Mouse (Mus musculus) Patski (cell line): ENCODE measurements around the gene Il1a. TPM values are rescaled to one million over a fixed set of nuclear protein-coding genes. Genes with fewer than 3 reads are reported as not detected.

ENCODE experiments used
- ATAC-seq: fragments of 100-300 bp; one replicate; pipeline ENCODE4 v1.8.0; 2021
- CTCF ChIA-PET: fragments of 350-600 bp; sonication (Branson Sonifier 250); formaldehyde crosslinking; loops from one replicate; lab custom pipeline; 2022; ENCODE audit warnings: inconsistent platforms; lab: Charles Lee
- POLR2A ChIA-PET: fragments of 350-600 bp; sonication (Branson Sonifier 250); formaldehyde crosslinking; loops from one replicate; lab custom pipeline; 2022; ENCODE audit warnings: antibody characterized with exemption, inconsistent platforms; lab: Charles Lee
- DNase-seq: peaks from one replicate; pipeline ENCODE4 v3.0.0-alpha.2; 2011; ENCODE audit warnings: low read depth, low spot score
- H3K27me3 ChIP-seq: fragments of 371-371 bp; one replicate; pipeline ENCODE4 v1.5.1; 2021
- CTCF ChIP-seq: fragments of 100-300 bp; IDR thresholded peaks from one replicate; pipeline ENCODE4 v1.5.1; 2021
- in situ Hi-C: fragments of 300-500 bp; cut with MboI; formaldehyde crosslinking; loops from 3 replicates; pipeline ENCODE4 v1.11.1; 2018; ENCODE audit warnings: low pct_unique_long_range_greater_than_20kb, mixed read lengths
- polyA plus RNA-seq: library from polyadenylated mRNA; unstranded; gene quantifications from one replicate; pipeline ENCODE4 v1.2.3, GENCODE M21; 2021

The Il1a gene
- polyA plus RNA-seq, 1 experiment from 2014 or later: 0.14 TPM

DNA sequence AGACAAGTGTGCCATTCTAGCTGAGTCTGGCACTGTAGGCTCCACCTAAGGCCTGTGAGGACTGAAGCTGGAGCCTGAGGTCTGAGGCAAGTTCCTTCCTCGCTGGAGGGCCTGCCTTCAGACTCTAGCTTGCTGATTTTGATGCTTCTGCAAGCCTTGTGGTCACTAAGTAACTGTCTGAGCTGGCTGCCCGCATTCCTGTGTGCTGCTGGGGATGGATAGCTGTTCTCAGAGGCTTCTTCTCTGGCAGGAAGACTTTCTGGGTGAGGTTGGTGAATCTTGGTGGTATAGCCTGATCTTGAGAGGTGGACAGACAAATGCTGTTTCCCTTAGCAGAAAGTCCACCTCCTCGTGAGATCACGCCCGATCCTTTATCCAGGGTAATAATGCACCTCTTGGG lies 42.0 kb downstream of the Il1a start:
- no peaks in the 10 kb centered on the region for H3K27me3 ChIP-seq
- DNase-seq (no peak), ATAC-seq (no peak)
- ChIA-PET CTCF (interaction anchor here (2.3 kb wide), 1 partner anchor 9 kb away, joined by 9 read pairs; no protein-coding TSS in a partner anchor), POLR2A (no interaction called here)
- in situ Hi-C loops: loop anchor here (25.0 kb wide), 1 partner anchor 405 kb away; the partner anchor contains the start of gene Fbln7
- TF ChIP-seq CTCF: no peak

- DNase-seq: no peak
- in situ Hi-C loops: loop anchor here (25.0 kb wide), 1 partner anchor 403 kb away; the partner anchor contains the start of gene Fbln7
- CTCF ChIA-PET: no interaction called here
- TF ChIP-seq CTCF: no peak
- no peaks in the 10 kb centered on the region for H3K27me3 ChIP-seq
- POLR2A ChIA-PET: no interaction called here
- no peak for ATAC-seq
These were observed 44.5 kb downstream of the Il1a start for GRCm38 (mm10) chr2:129265316-129265715.

GRCm38 (mm10) chr2:129263073-129263472 lies 46.7 kb downstream of the Il1a start:
- ChIA-PET POLR2A (interaction anchor here (0.6 to 1.5 kb wide), 2 partner anchors 65 to 80 kb away, joined by 3 read pairs; no protein-coding TSS in a partner anchor), CTCF (no interaction called here)
- ATAC-seq (no peak), DNase-seq (no peak)
- no peaks in the 10 kb centered on the region for H3K27me3 ChIP-seq
- in situ Hi-C loops: loop anchor here (25.0 kb wide), 1 partner anchor 401 kb away; the partner anchor contains the start of gene Fbln7
- TF ChIP-seq CTCF: no peak

GRCm38 (mm10) chr2:129261151-129261794 lies 48.5 kb downstream of the Il1a start:
- TF ChIP-seq CTCF: no peak
- DNase-seq (no peak), ATAC-seq (no peak)
- POLR2A ChIA-PET: interaction anchor here (0.6 to 1.5 kb wide), 2 partner anchors 63 to 1066 kb away, joined by 3 read pairs; no protein-coding TSS in a partner anchor
- in situ Hi-C loops: loop anchor here (25.0 kb wide), 1 partner anchor 399 kb away; the partner anchor contains the start of gene Fbln7
- no peaks in the 10 kb centered on the region for H3K27me3 ChIP-seq
- CTCF ChIA-PET: interaction anchor here (1.5 kb wide), 1 partner anchor 147 kb away, joined by 3 read pairs; no protein-coding TSS in a partner anchor

DNA sequence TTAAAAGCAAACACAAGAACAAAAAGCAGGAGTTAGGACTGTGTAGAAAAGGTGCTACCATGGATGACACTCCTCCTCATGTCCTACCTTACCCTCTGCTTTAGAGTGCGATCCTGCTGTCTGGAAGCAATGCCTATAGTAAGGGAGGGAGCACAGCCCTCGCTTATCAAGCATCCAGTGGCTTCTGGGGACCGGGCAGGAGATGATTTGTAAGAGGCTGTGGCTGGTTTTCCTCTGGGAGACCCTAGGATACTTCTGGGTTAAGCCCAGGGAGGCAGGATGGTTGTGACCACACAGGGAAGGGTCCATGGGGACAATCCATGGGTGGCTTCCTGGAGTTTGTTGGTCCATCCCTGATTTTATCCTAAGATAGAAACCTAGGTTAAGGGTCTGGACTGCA lies 49.1 kb downstream of the Il1a start:
- no peak for ATAC-seq
- DNase-seq: no peak
- ChIA-PET CTCF (interaction anchor here (1.5 kb wide), 1 partner anchor 148 kb away, joined by 3 read pairs; no protein-coding TSS in a partner anchor), POLR2A (interaction anchor here (0.6 kb wide), 1 partner anchor 1066 kb away, joined by 3 read pairs; no protein-coding TSS in a partner anchor)
- TF ChIP-seq CTCF: no peak
- no peaks in the 10 kb centered on the region for H3K27me3 ChIP-seq
- in situ Hi-C loops: loop anchor here (25.0 kb wide), 1 partner anchor 398 kb away; the partner anchor contains the start of gene Fbln7

DNA sequence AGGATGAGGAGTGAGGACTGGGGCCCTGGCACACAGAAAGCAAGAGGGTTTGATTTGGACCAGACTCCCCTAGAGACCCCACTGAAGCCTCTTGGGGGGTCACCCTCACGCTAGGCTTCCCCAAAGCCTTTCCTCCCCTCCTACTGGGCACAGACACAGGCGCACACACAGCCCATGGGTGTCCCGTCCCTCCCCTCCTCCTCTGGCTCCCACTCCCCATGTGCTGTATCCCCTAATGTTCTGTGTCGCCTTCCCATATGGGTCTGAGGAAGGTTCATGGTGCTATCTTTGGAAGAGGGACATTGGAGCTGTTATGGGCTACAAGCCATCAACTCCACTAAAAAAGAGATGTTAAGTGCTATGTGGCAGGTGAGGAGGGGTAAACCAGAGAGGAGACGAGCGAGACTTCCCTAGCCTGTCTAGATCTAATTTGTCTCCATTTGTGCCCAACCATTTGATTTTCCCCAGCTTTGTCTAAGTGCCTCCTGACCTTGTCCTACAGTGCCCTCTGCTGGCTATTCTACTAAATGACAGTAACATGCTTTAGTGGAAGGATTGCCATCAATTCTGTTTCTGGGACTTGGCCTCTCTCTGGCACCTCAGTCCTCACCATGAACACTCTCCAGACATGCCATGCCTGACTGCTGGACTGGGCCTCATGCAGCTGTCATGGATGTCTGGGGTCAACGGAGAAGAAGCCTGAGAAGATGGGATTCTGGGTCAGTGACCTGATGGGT lies 51.1 kb downstream of the Il1a start:
- in situ Hi-C loops: loop anchor here (5.0 to 25.0 kb wide), 4 partner anchors 46 to 396 kb away; partner anchors contain the start of gene Fbln7
- peak; percentile 64 for DNase-seq
- ChIA-PET CTCF (interaction anchor here (0.8 to 4.2 kb wide), 14 partner anchors 10 to 311 kb away, joined by 3 to 35 read pairs (median 4); no protein-coding TSS in a partner anchor), POLR2A (interaction anchor here (1.0 kb wide), 1 partner anchor 9 kb away, joined by 3 read pairs; no protein-coding TSS in a partner anchor)
- H3K27me3 ChIP-seq: no peaks in the 10 kb centered on the region
- ATAC-seq: peak; percentile 63
- peak; percentile 87 for TF ChIP-seq CTCF

GRCm38 (mm10) chr2:129258056-129258455 lies 51.7 kb downstream of the Il1a start:
- no peaks in the 10 kb centered on the region for H3K27me3 ChIP-seq
- ATAC-seq: no peak
- CTCF ChIA-PET: interaction anchor here (0.9 to 4.2 kb wide), 14 partner anchors 11 to 310 kb away, joined by 3 to 35 read pairs (median 4); no protein-coding TSS in a partner anchor
- TF ChIP-seq CTCF: no peak
- POLR2A ChIA-PET: interaction anchor here (1.0 kb wide), 1 partner anchor 8 kb away, joined by 3 read pairs; no protein-coding TSS in a partner anchor
- no peak for DNase-seq
- in situ Hi-C loops: loop anchor here (5.0 to 25.0 kb wide), 4 partner anchors 46 to 396 kb away; partner anchors contain the start of gene Fbln7

DNA sequence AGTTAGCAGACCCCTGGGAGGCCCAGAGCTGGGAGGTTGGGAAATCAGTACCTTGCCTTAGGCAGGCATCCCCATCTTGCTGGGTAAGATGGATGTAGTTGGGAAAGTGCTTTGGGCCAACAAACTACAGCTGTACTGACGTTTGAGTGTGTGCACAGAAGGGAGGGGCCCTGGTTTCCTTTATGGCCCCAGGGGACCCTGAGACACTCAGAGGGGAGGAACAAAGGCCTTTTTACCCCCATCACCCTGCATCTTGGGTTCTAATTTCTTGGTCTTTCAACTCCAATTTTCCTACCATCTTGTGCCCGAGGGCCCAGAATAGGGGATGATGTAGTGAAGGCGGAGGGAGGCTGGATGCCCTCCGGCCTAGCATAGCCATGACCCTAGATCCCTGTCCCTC lies 53.8 kb downstream of the Il1a start:
- ATAC-seq (no peak), DNase-seq (no peak)
- CTCF ChIA-PET: interaction anchor here (1.0 to 4.2 kb wide), 2 partner anchors 14 to 80 kb away, joined by 3 to 35 read pairs; no protein-coding TSS in a partner anchor
- POLR2A ChIA-PET: interaction anchor here (0.7 kb wide), 1 partner anchor 76 kb away, joined by 3 read pairs; no protein-coding TSS in a partner anchor
- no peak for TF ChIP-seq CTCF
- in situ Hi-C loops: loop anchor here (5.0 to 25.0 kb wide), 4 partner anchors 44 to 394 kb away; partner anchors contain the start of gene Fbln7
- no peaks in the 10 kb centered on the region for H3K27me3 ChIP-seq

DNA sequence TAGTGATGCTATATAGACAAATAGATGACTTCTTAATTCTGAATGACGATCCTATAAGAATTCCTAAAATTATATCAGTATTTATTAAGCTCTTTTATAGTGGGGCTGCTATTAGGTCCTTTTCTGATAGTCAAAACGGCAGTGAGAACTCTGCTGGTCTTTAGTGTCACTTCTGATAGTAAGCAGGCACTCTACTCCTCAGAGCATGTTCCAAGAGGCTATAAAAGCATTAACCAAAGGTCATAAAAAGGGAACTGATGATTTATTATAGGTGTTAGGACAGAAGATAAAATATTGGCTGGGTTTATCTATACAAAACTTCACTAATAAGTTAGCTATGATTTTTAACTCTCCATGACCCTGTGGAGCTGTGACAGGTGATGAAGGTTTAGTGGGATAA lies 55.7 kb downstream of the Il1a start:
- no peaks in the 10 kb centered on the region for H3K27me3 ChIP-seq
- TF ChIP-seq CTCF: no peak
- ChIA-PET CTCF (interaction anchor here (0.8 to 1.4 kb wide), 5 partner anchors 10 to 79 kb away, joined by 3 to 4 read pairs (median 3); no protein-coding TSS in a partner anchor), POLR2A (interaction anchor here (0.5 kb wide), 1 partner anchor 53 kb away, joined by 3 read pairs; no protein-coding TSS in a partner anchor)
- in situ Hi-C loops: loop anchor here (25.0 kb wide), 1 partner anchor 392 kb away; the partner anchor contains the start of gene Fbln7
- no peak for DNase-seq
- ATAC-seq: no peak
